Mouse (Mus musculus): ENCODE results near the gene Cemip2. TPM values are rescaled to one million over a fixed set of nuclear protein-coding genes. Genes with fewer than 3 reads are reported as not detected.

The Cemip2 gene
- polyA plus RNA-seq, 1 experiment from 2014 or later = 37.6 TPM

GRCm38 (mm10) chr19:21785132-21785528 lies 7.0 kb downstream of the Cemip2 start:
- ATAC-seq = peak; percentile 5
- Histone ChIP-seq H3K9me3 (ENCODE audit: control insufficient read depth, low read length) (no peaks in the 10 kb centered on the region), H3K9ac (replicated peaks; ENCODE audit: low read depth, low read length) (peak overlapping the region; percentile 50), H3K36me3 (ENCODE audit: control insufficient read depth, insufficient read depth) (no peaks in the 10 kb centered on the region), H3K27me3 (replicated peaks; ENCODE audit: control insufficient read depth, insufficient read depth, low read length) (no peaks in the 10 kb centered on the region), H3K4me2 (ENCODE audit: low read length) (peak overlapping the region; percentile 41), H3K4me1 (replicated peaks; ENCODE audit: control insufficient read depth, insufficient read depth, low read length) (peaks cover 84% of the 10 kb centered on the region), H3K4me3 (replicated peaks; ENCODE audit: low read length) (0 out of 2 replicates have a peak overlapping the region, but pooled peaks have one; percentile 11), H3K27ac (ENCODE audit: low read length) (peak overlapping the region; percentile 93)
- 0% methylated on average over 3 of the region's 3 CpGs for WGBS

- 44% methylated on average over 6 of the region's 6 CpGs for WGBS
- no peaks in the 10 kb centered on the region for H3K27me3 ChIP-seq (replicated peaks; ENCODE audit: control insufficient read depth, insufficient read depth, low read length)
- ATAC-seq = no peak
- peaks cover 77% of the 10 kb centered on the region for H3K4me1 ChIP-seq (replicated peaks; ENCODE audit: control insufficient read depth, insufficient read depth, low read length)
- no peaks in the 10 kb centered on the region for H3K36me3 ChIP-seq (ENCODE audit: control insufficient read depth, insufficient read depth)
- no peak overlapping the region for H3K9ac ChIP-seq (replicated peaks; ENCODE audit: low read depth, low read length)
- H3K27ac ChIP-seq (ENCODE audit: low read length) = no peak overlapping the region; the same call in 1 of the 2 replicates
- H3K4me2 ChIP-seq (ENCODE audit: low read length) = no peak overlapping the region
- no peaks in the 10 kb centered on the region for H3K9me3 ChIP-seq (ENCODE audit: control insufficient read depth, low read length)
- no peak overlapping the region for H3K4me3 ChIP-seq (replicated peaks; ENCODE audit: low read length)
These were observed 8.9 kb downstream of the Cemip2 start for GRCm38 (mm10) chr19:21787004-21787480.

- Histone ChIP-seq H3K4me3 (replicated peaks; ENCODE audit: low read length) (no peak overlapping the region; the same call in 1 of the 2 replicates), H3K36me3 (ENCODE audit: control insufficient read depth, insufficient read depth) (no peaks in the 10 kb centered on the region; the same call in 1 of the 2 replicates), H3K27ac (ENCODE audit: low read length) (peak overlapping the region; percentile 84), H3K4me1 (replicated peaks; ENCODE audit: control insufficient read depth, insufficient read depth, low read length) (peaks cover 62% of the 10 kb centered on the region), H3K27me3 (replicated peaks; ENCODE audit: control insufficient read depth, insufficient read depth, low read length) (no peaks in the 10 kb centered on the region), H3K4me2 (ENCODE audit: low read length) (peak overlapping the region; percentile 25), H3K9me3 (ENCODE audit: control insufficient read depth, low read length) (no peaks in the 10 kb centered on the region), H3K9ac (replicated peaks; ENCODE audit: low read depth, low read length) (peak overlapping the region; percentile 41)
- WGBS = 7% methylated on average over 8 of the region's 8 CpGs
- ATAC-seq = no peak
These were observed 10.9 kb downstream of the Cemip2 start for GRCm38 (mm10) chr19:21788999-21789398.

GRCm38 (mm10) chr19:21789676-21790075 lies 11.5 kb downstream of the Cemip2 start:
- Histone ChIP-seq H3K27me3 (replicated peaks; ENCODE audit: control insufficient read depth, insufficient read depth, low read length) (no peaks in the 10 kb centered on the region), H3K36me3 (ENCODE audit: control insufficient read depth, insufficient read depth) (no peaks in the 10 kb centered on the region; the same call in 1 of the 2 replicates), H3K4me1 (replicated peaks; ENCODE audit: control insufficient read depth, insufficient read depth, low read length) (peaks cover 55% of the 10 kb centered on the region), H3K27ac (ENCODE audit: low read length) (peak overlapping the region; percentile 84), H3K4me3 (replicated peaks; ENCODE audit: low read length) (no peak overlapping the region), H3K9me3 (ENCODE audit: control insufficient read depth, low read length) (no peaks in the 10 kb centered on the region), H3K4me2 (ENCODE audit: low read length) (0 out of 2 replicates have a peak overlapping the region, but pooled peaks have one; percentile 9), H3K9ac (replicated peaks; ENCODE audit: low read depth, low read length) (no peak overlapping the region)
- 10% methylated on average over 6 of the region's 6 CpGs for WGBS
- ATAC-seq = peak; percentile 75

- WGBS = 76% methylated on average over 3 of the region's 3 CpGs
- Histone ChIP-seq H3K4me3 (replicated peaks; ENCODE audit: low read length) (no peak overlapping the region), H3K4me2 (ENCODE audit: low read length) (no peak overlapping the region), H3K4me1 (replicated peaks; ENCODE audit: control insufficient read depth, insufficient read depth, low read length) (peaks cover 38% of the 10 kb centered on the region), H3K36me3 (ENCODE audit: control insufficient read depth, insufficient read depth) (peaks cover 3% of the 10 kb centered on the region; the same call in 1 of the 2 replicates), H3K27me3 (replicated peaks; ENCODE audit: control insufficient read depth, insufficient read depth, low read length) (no peaks in the 10 kb centered on the region), H3K27ac (ENCODE audit: low read length) (no peak overlapping the region), H3K9me3 (ENCODE audit: control insufficient read depth, low read length) (no peaks in the 10 kb centered on the region), H3K9ac (replicated peaks; ENCODE audit: low read depth, low read length) (no peak overlapping the region)
- no peak for ATAC-seq
These were observed 13.2 kb downstream of the Cemip2 start for GRCm38 (mm10) chr19:21791386-21791785.

GRCm38 (mm10) chr19:21791826-21792225 lies 13.7 kb downstream of the Cemip2 start:
- no peaks in the 10 kb centered on the region for H3K27me3 ChIP-seq (replicated peaks; ENCODE audit: control insufficient read depth, insufficient read depth, low read length)
- H3K27ac ChIP-seq (ENCODE audit: low read length) = 0 out of 2 replicates have a peak overlapping the region, but pooled peaks have one; percentile 14
- WGBS = 67% methylated on average over 4 of the region's 4 CpGs
- H3K9ac ChIP-seq (replicated peaks; ENCODE audit: low read depth, low read length) = no peak overlapping the region
- H3K36me3 ChIP-seq (ENCODE audit: control insufficient read depth, insufficient read depth) = peaks cover 3% of the 10 kb centered on the region; the same call in 1 of the 2 replicates
- H3K9me3 ChIP-seq (ENCODE audit: control insufficient read depth, low read length) = no peaks in the 10 kb centered on the region
- no peak overlapping the region for H3K4me2 ChIP-seq (ENCODE audit: low read length)
- H3K4me1 ChIP-seq (replicated peaks; ENCODE audit: control insufficient read depth, insufficient read depth, low read length) = peaks cover 38% of the 10 kb centered on the region
- no peak for ATAC-seq
- H3K4me3 ChIP-seq (replicated peaks; ENCODE audit: low read length) = no peak overlapping the region

- Histone ChIP-seq H3K27ac (ENCODE audit: low read length) (no peak overlapping the region), H3K4me3 (replicated peaks; ENCODE audit: low read length) (no peak overlapping the region), H3K4me1 (replicated peaks; ENCODE audit: control insufficient read depth, insufficient read depth, low read length) (peaks cover 29% of the 10 kb centered on the region), H3K36me3 (ENCODE audit: control insufficient read depth, insufficient read depth) (peaks cover 8% of the 10 kb centered on the region), H3K4me2 (ENCODE audit: low read length) (no peak overlapping the region), H3K9me3 (ENCODE audit: control insufficient read depth, low read length) (no peaks in the 10 kb centered on the region), H3K27me3 (replicated peaks; ENCODE audit: control insufficient read depth, insufficient read depth, low read length) (no peaks in the 10 kb centered on the region), H3K9ac (replicated peaks; ENCODE audit: low read depth, low read length) (no peak overlapping the region)
- no peak for ATAC-seq
- WGBS = 90% methylated on average over 26 of the region's 26 CpGs
These were observed 14.5 kb downstream of the Cemip2 start for GRCm38 (mm10) chr19:21792587-21793175.

GRCm38 (mm10) chr19:21794569-21794968 lies 16.4 kb downstream of the Cemip2 start:
- no peaks in the 10 kb centered on the region for H3K9me3 ChIP-seq (ENCODE audit: control insufficient read depth, low read length)
- H3K4me2 ChIP-seq (ENCODE audit: low read length) = no peak overlapping the region
- no peak overlapping the region for H3K9ac ChIP-seq (replicated peaks; ENCODE audit: low read depth, low read length)
- H3K36me3 ChIP-seq (ENCODE audit: control insufficient read depth, insufficient read depth) = peaks cover 18% of the 10 kb centered on the region
- H3K27ac ChIP-seq (ENCODE audit: low read length) = no peak overlapping the region
- no peak for ATAC-seq
- WGBS = 95% methylated on average over 3 of the region's 3 CpGs
- H3K27me3 ChIP-seq (replicated peaks; ENCODE audit: control insufficient read depth, insufficient read depth, low read length) = no peaks in the 10 kb centered on the region
- H3K4me3 ChIP-seq (replicated peaks; ENCODE audit: low read length) = no peak overlapping the region
- peaks cover 27% of the 10 kb centered on the region for H3K4me1 ChIP-seq (replicated peaks; ENCODE audit: control insufficient read depth, insufficient read depth, low read length)

- Histone ChIP-seq H3K27me3 (replicated peaks; ENCODE audit: control insufficient read depth, insufficient read depth, low read length) (no peaks in the 10 kb centered on the region), H3K4me1 (replicated peaks; ENCODE audit: control insufficient read depth, insufficient read depth, low read length) (peaks cover 22% of the 10 kb centered on the region), H3K36me3 (ENCODE audit: control insufficient read depth, insufficient read depth) (peaks cover 18% of the 10 kb centered on the region), H3K4me2 (ENCODE audit: low read length) (no peak overlapping the region), H3K27ac (ENCODE audit: low read length) (no peak overlapping the region), H3K4me3 (replicated peaks; ENCODE audit: low read length) (no peak overlapping the region), H3K9me3 (ENCODE audit: control insufficient read depth, low read length) (no peaks in the 10 kb centered on the region), H3K9ac (replicated peaks; ENCODE audit: low read depth, low read length) (no peak overlapping the region)
- ATAC-seq = no peak
- 92% methylated on average over 5 of the region's 5 CpGs for WGBS
These were observed 18.2 kb downstream of the Cemip2 start for GRCm38 (mm10) chr19:21796333-21796732.

Measured in forebrain, embryonic 16.5 days (tissue).